Mouse (Mus musculus): ENCODE data around the gene Slc7a6os. TPM values are rescaled to one million over a fixed set of nuclear protein-coding genes. Genes with fewer than 3 reads are reported as not detected.

The Slc7a6os gene
- polyA plus RNA-seq, 1 experiment from 2014 or later = 29.4 TPM

- Histone ChIP-seq H3K4me3 (ENCODE audit: low read depth, low read length) (no peak overlapping the region), H3K27ac (replicated peaks; ENCODE audit: low read depth, low read length) (no peak overlapping the region), H3K9me3 (ENCODE audit: control insufficient read depth, low read length) (no peaks in the 10 kb centered on the region), H3K4me2 (ENCODE audit: low read depth, low read length) (no peak overlapping the region), H3K4me1 (ENCODE audit: control insufficient read depth, insufficient read depth, low read length) (no peaks in the 10 kb centered on the region), H3K36me3 (ENCODE audit: control insufficient read depth, insufficient read depth, low read length) (peaks cover 65% of the 10 kb centered on the region), H3K9ac (ENCODE audit: low read depth, low read length) (no peak overlapping the region), H3K27me3 (replicated peaks; ENCODE audit: control insufficient read depth, insufficient read depth, low read length) (no peaks in the 10 kb centered on the region)
- DNase-seq (ENCODE audit: low spot score) = no peak
- ATAC-seq (ENCODE audit: low read depth) = no peak
- WGBS = 96% methylated on average over 5 of the region's 5 CpGs
These were observed 19.1 kb downstream of the Slc7a6os start for GRCm38 (mm10) chr8:106191639-106192038.

- Histone ChIP-seq H3K36me3 (ENCODE audit: control insufficient read depth, insufficient read depth, low read length) (peaks cover 45% of the 10 kb centered on the region), H3K4me3 (ENCODE audit: low read depth, low read length) (no peak overlapping the region), H3K9me3 (ENCODE audit: control insufficient read depth, low read length) (no peaks in the 10 kb centered on the region), H3K27me3 (replicated peaks; ENCODE audit: control insufficient read depth, insufficient read depth, low read length) (no peaks in the 10 kb centered on the region), H3K4me2 (ENCODE audit: low read depth, low read length) (no peak overlapping the region), H3K9ac (ENCODE audit: low read depth, low read length) (no peak overlapping the region), H3K27ac (replicated peaks; ENCODE audit: low read depth, low read length) (no peak overlapping the region), H3K4me1 (ENCODE audit: control insufficient read depth, insufficient read depth, low read length) (no peaks in the 10 kb centered on the region)
- no peak for DNase-seq (ENCODE audit: low spot score)
- no peak for ATAC-seq (ENCODE audit: low read depth)
- 89% methylated on average over 4 of the region's 4 CpGs for WGBS
These were observed 21.6 kb downstream of the Slc7a6os start for GRCm38 (mm10) chr8:106189162-106189561.

GRCm38 (mm10) chr8:106186394-106186793 lies 24.3 kb downstream of the Slc7a6os start:
- H3K27me3 ChIP-seq (replicated peaks; ENCODE audit: control insufficient read depth, insufficient read depth, low read length) = no peaks in the 10 kb centered on the region
- ATAC-seq (ENCODE audit: low read depth) (no peak), DNase-seq (ENCODE audit: low spot score) (no peak)
- no peak overlapping the region for H3K9ac ChIP-seq (ENCODE audit: low read depth, low read length)
- H3K27ac ChIP-seq (replicated peaks; ENCODE audit: low read depth, low read length) = no peak overlapping the region
- peaks cover 43% of the 10 kb centered on the region for H3K36me3 ChIP-seq (ENCODE audit: control insufficient read depth, insufficient read depth, low read length)
- no peaks in the 10 kb centered on the region for H3K9me3 ChIP-seq (ENCODE audit: control insufficient read depth, low read length)
- no peak overlapping the region for H3K4me2 ChIP-seq (ENCODE audit: low read depth, low read length)
- no peaks in the 10 kb centered on the region for H3K4me1 ChIP-seq (ENCODE audit: control insufficient read depth, insufficient read depth, low read length)
- H3K4me3 ChIP-seq (ENCODE audit: low read depth, low read length) = no peak overlapping the region
- WGBS = 89% methylated on average over 3 of the region's 3 CpGs

GRCm38 (mm10) chr8:106185628-106186270 lies 25.0 kb downstream of the Slc7a6os start:
- Histone ChIP-seq H3K4me3 (ENCODE audit: low read depth, low read length) (no peak overlapping the region), H3K36me3 (ENCODE audit: control insufficient read depth, insufficient read depth, low read length) (peaks cover 44% of the 10 kb centered on the region), H3K9ac (ENCODE audit: low read depth, low read length) (no peak overlapping the region), H3K27me3 (replicated peaks; ENCODE audit: control insufficient read depth, insufficient read depth, low read length) (no peaks in the 10 kb centered on the region), H3K4me2 (ENCODE audit: low read depth, low read length) (no peak overlapping the region), H3K4me1 (ENCODE audit: control insufficient read depth, insufficient read depth, low read length) (no peaks in the 10 kb centered on the region), H3K9me3 (ENCODE audit: control insufficient read depth, low read length) (no peaks in the 10 kb centered on the region), H3K27ac (replicated peaks; ENCODE audit: low read depth, low read length) (no peak overlapping the region)
- WGBS = 72% methylated on average over 8 of the region's 8 CpGs
- DNase-seq (ENCODE audit: low spot score) (peak; percentile 43), ATAC-seq (ENCODE audit: low read depth) (no peak)

GRCm38 (mm10) chr8:106178428-106178827 lies 32.3 kb downstream of the Slc7a6os start:
- no peak overlapping the region for H3K4me3 ChIP-seq (ENCODE audit: low read depth, low read length)
- no peaks in the 10 kb centered on the region for H3K4me1 ChIP-seq (ENCODE audit: control insufficient read depth, insufficient read depth, low read length)

GRCm38 (mm10) chr8:106177594-106177993 lies 33.1 kb downstream of the Slc7a6os start:
- 91% methylated on average over 1 of the region's 1 CpGs for WGBS
- no peak for DNase-seq (ENCODE audit: low spot score)
- Histone ChIP-seq H3K4me2 (ENCODE audit: low read depth, low read length) (no peak overlapping the region), H3K27ac (replicated peaks; ENCODE audit: low read depth, low read length) (no peak overlapping the region), H3K9me3 (ENCODE audit: control insufficient read depth, low read length) (no peaks in the 10 kb centered on the region), H3K27me3 (replicated peaks; ENCODE audit: control insufficient read depth, insufficient read depth, low read length) (no peaks in the 10 kb centered on the region), H3K9ac (ENCODE audit: low read depth, low read length) (no peak overlapping the region), H3K4me3 (ENCODE audit: low read depth, low read length) (no peak overlapping the region), H3K36me3 (ENCODE audit: control insufficient read depth, insufficient read depth, low read length) (peaks cover 21% of the 10 kb centered on the region), H3K4me1 (ENCODE audit: control insufficient read depth, insufficient read depth, low read length) (no peaks in the 10 kb centered on the region)
- no peak for ATAC-seq (ENCODE audit: low read depth)

More at GRCm38 (mm10) chr8:106178428-106178827, 32.3 kb downstream of the Slc7a6os start:
- 55% methylated on average over 2 of the region's 2 CpGs for WGBS
- H3K36me3 ChIP-seq (ENCODE audit: control insufficient read depth, insufficient read depth, low read length) = peaks cover 22% of the 10 kb centered on the region
- H3K9ac ChIP-seq (ENCODE audit: low read depth, low read length) = no peak overlapping the region
- peak; percentile 12 for DNase-seq (ENCODE audit: low spot score)
- no peaks in the 10 kb centered on the region for H3K9me3 ChIP-seq (ENCODE audit: control insufficient read depth, low read length)
- no peak overlapping the region for H3K4me2 ChIP-seq (ENCODE audit: low read depth, low read length)
- no peak overlapping the region for H3K27ac ChIP-seq (replicated peaks; ENCODE audit: low read depth, low read length)
- ATAC-seq (ENCODE audit: low read depth) = no peak
- H3K27me3 ChIP-seq (replicated peaks; ENCODE audit: control insufficient read depth, insufficient read depth, low read length) = no peaks in the 10 kb centered on the region

- Histone ChIP-seq H3K9me3 (ENCODE audit: control insufficient read depth, low read length) (no peaks in the 10 kb centered on the region), H3K4me2 (ENCODE audit: low read depth, low read length) (no peak overlapping the region), H3K4me1 (ENCODE audit: control insufficient read depth, insufficient read depth, low read length) (no peaks in the 10 kb centered on the region), H3K27ac (replicated peaks; ENCODE audit: low read depth, low read length) (no peak overlapping the region), H3K27me3 (replicated peaks; ENCODE audit: control insufficient read depth, insufficient read depth, low read length) (no peaks in the 10 kb centered on the region), H3K36me3 (ENCODE audit: control insufficient read depth, insufficient read depth, low read length) (peaks cover 14% of the 10 kb centered on the region; the same call in 1 of the 2 replicates), H3K9ac (ENCODE audit: low read depth, low read length) (no peak overlapping the region), H3K4me3 (ENCODE audit: low read depth, low read length) (no peak overlapping the region)
- 0 out of 2 replicates have a peak, but pooled peaks have one; percentile 30 for ATAC-seq (ENCODE audit: low read depth)
- 29% methylated on average over 1 of the region's 1 CpGs for WGBS
- DNase-seq (ENCODE audit: low spot score) = peak; percentile 70
These were observed 33.8 kb downstream of the Slc7a6os start for GRCm38 (mm10) chr8:106176891-106177290.

- Histone ChIP-seq H3K4me1 (ENCODE audit: control insufficient read depth, insufficient read depth, low read length) (no peaks in the 10 kb centered on the region), H3K27me3 (replicated peaks; ENCODE audit: control insufficient read depth, insufficient read depth, low read length) (no peaks in the 10 kb centered on the region)
- WGBS = 92% methylated on average over 3 of the region's 3 CpGs
These were observed 37.2 kb downstream of the Slc7a6os start for GRCm38 (mm10) chr8:106173566-106173965.

GRCm38 (mm10) chr8:106169934-106170480 lies 40.7 kb downstream of the Slc7a6os start:
- Histone ChIP-seq H3K4me3 (ENCODE audit: low read depth, low read length) (peak overlapping the region; percentile 62), H3K27ac (replicated peaks; ENCODE audit: low read depth, low read length) (no peak overlapping the region; the same call in 1 of the 2 replicates), H3K4me2 (ENCODE audit: low read depth, low read length) (peak overlapping the region; percentile 82), H3K4me1 (ENCODE audit: control insufficient read depth, insufficient read depth, low read length) (no peaks in the 10 kb centered on the region), H3K9me3 (ENCODE audit: control insufficient read depth, low read length) (no peaks in the 10 kb centered on the region), H3K9ac (ENCODE audit: low read depth, low read length) (peak overlapping the region; percentile 82), H3K27me3 (replicated peaks; ENCODE audit: control insufficient read depth, insufficient read depth, low read length) (no peaks in the 10 kb centered on the region), H3K36me3 (ENCODE audit: control insufficient read depth, insufficient read depth, low read length) (no peaks in the 10 kb centered on the region)
- DNase-seq (ENCODE audit: low spot score) (no peak), ATAC-seq (ENCODE audit: low read depth) (no peak)
- 32% methylated on average over 6 of the region's 6 CpGs for WGBS

More at GRCm38 (mm10) chr8:106173566-106173965, 37.2 kb downstream of the Slc7a6os start:
- Histone ChIP-seq H3K36me3 (ENCODE audit: control insufficient read depth, insufficient read depth, low read length) (no peaks in the 10 kb centered on the region), H3K4me2 (ENCODE audit: low read depth, low read length) (no peak overlapping the region), H3K4me3 (ENCODE audit: low read depth, low read length) (no peak overlapping the region), H3K9ac (ENCODE audit: low read depth, low read length) (no peak overlapping the region), H3K9me3 (ENCODE audit: control insufficient read depth, low read length) (no peaks in the 10 kb centered on the region), H3K27ac (replicated peaks; ENCODE audit: low read depth, low read length) (no peak overlapping the region)
- ATAC-seq (ENCODE audit: low read depth) (no peak), DNase-seq (ENCODE audit: low spot score) (no peak)

All from embryonic facial prominence, embryonic 14.5 days (tissue).